Mouse (Mus musculus): ENCODE results near the gene Cox6a2. TPM values are rescaled to one million over a fixed set of nuclear protein-coding genes. Genes with fewer than 3 reads are reported as not detected.

Gene Cox6a2
- 4.3 and 8.2 TPM in 2 replicates for polyA plus RNA-seq (2015; fragmentation: Nextera tagmentation; extraction: Ambion mirVana)

- Histone ChIP-seq H3K4me3 (replicated peaks) (no peak within 1 kb of the TSS), H3K27me3 (replicated peaks) (no peaks in the 10 kb centered on the region), H3K9me3 (replicated peaks) (no peaks in the 10 kb centered on the region), H3K4me1 (no peaks in the 10 kb centered on the region), H3K9ac (replicated peaks) (no peak within 1 kb of the TSS), H3K36me3 (no peaks in the 10 kb centered on the region), H3K27ac (replicated peaks) (no peak within 1 kb of the TSS), H3K4me2 (no peak within 1 kb of the TSS)
- no peak for ATAC-seq (ENCODE audit: low FRiP score)
- 86% methylated on average over 6 of the region's 6 CpGs for WGBS
Measured at GRCm38 (mm10) chr7:128206152-128206551, at the start of gene Cox6a2. Cox6a2 (minus strand) TSS chr7:128206387.

- no peak for ATAC-seq (ENCODE audit: low FRiP score)
- Histone ChIP-seq H3K36me3 (no peaks in the 10 kb centered on the region), H3K9ac (replicated peaks) (no peak overlapping the region), H3K27ac (replicated peaks) (no peak overlapping the region), H3K4me2 (no peak overlapping the region), H3K4me1 (peaks cover 18% of the 10 kb centered on the region), H3K9me3 (replicated peaks) (no peaks in the 10 kb centered on the region), H3K4me3 (replicated peaks) (no peak overlapping the region), H3K27me3 (replicated peaks) (0 out of 2 replicates have a peak, but pooled peaks cover 2% of the 10 kb centered on the region)
- 93% methylated on average over 5 of the region's 5 CpGs for WGBS
Measured at GRCm38 (mm10) chr7:128255757-128256156, 49.6 kb upstream of the Cox6a2 start.

GRCm38 (mm10) chr7:128254978-128255377 lies 48.8 kb upstream of the Cox6a2 start:
- Histone ChIP-seq H3K36me3 (no peaks in the 10 kb centered on the region), H3K4me3 (replicated peaks) (no peak overlapping the region), H3K4me1 (peaks cover 18% of the 10 kb centered on the region), H3K9ac (replicated peaks) (no peak overlapping the region), H3K9me3 (replicated peaks) (no peaks in the 10 kb centered on the region), H3K27me3 (replicated peaks) (0 out of 2 replicates have a peak, but pooled peaks cover 2% of the 10 kb centered on the region), H3K4me2 (no peak overlapping the region), H3K27ac (replicated peaks) (no peak overlapping the region)
- WGBS = 67% methylated on average over 2 of the region's 2 CpGs
- ATAC-seq (ENCODE audit: low FRiP score) = no peak

DNA sequence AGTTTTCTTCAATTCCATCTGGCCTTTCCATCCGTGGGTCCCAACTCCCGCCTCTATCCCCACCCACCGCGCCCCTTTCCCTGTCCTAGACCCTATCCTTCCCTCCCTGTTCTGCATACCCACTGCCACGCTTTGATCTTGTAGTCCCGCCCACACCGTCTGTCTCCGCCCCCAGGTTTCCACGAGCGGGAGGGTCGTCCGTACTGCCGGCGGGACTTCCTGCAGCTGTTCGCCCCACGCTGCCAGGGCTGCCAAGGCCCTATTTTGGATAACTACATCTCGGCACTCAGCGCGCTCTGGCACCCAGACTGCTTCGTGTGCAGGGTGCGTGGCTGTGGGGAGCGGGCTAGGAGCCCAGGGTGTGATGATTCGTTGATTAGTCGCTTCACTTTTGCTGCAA lies 46.4 kb upstream of the Cox6a2 start:
- Histone ChIP-seq H3K4me3 (replicated peaks) (peak overlapping the region; percentile 42), H3K4me2 (peak overlapping the region; percentile 70), H3K27ac (replicated peaks) (no peak overlapping the region), H3K9ac (replicated peaks) (peak overlapping the region; percentile 43), H3K4me1 (peaks cover 18% of the 10 kb centered on the region), H3K36me3 (no peaks in the 10 kb centered on the region), H3K9me3 (replicated peaks) (no peaks in the 10 kb centered on the region), H3K27me3 (replicated peaks) (0 out of 2 replicates have a peak, but pooled peaks cover 2% of the 10 kb centered on the region)
- 7% methylated on average over 24 of the region's 24 CpGs for WGBS
- peak; percentile 76 for ATAC-seq (ENCODE audit: low FRiP score)

- peak overlapping the region; percentile 43; the same call in 1 of the 2 replicates for H3K9ac ChIP-seq (replicated peaks)
- no peak for ATAC-seq (ENCODE audit: low FRiP score)
- no peaks in the 10 kb centered on the region for H3K36me3 ChIP-seq
- H3K4me2 ChIP-seq = peak overlapping the region; percentile 70
- 0 out of 2 replicates have a peak, but pooled peaks cover 2% of the 10 kb centered on the region for H3K27me3 ChIP-seq (replicated peaks)
- no peak overlapping the region for H3K27ac ChIP-seq (replicated peaks)
- H3K9me3 ChIP-seq (replicated peaks) = no peaks in the 10 kb centered on the region
- peaks cover 22% of the 10 kb centered on the region for H3K4me1 ChIP-seq
- 44% methylated on average over 12 of the region's 12 CpGs for WGBS
- peak overlapping the region; percentile 42 for H3K4me3 ChIP-seq (replicated peaks)
Measured at GRCm38 (mm10) chr7:128251946-128252345, 45.8 kb upstream of the Cox6a2 start.

GRCm38 (mm10) chr7:128249998-128250397 lies 43.8 kb upstream of the Cox6a2 start:
- Histone ChIP-seq H3K4me3 (replicated peaks) (no peak overlapping the region), H3K9me3 (replicated peaks) (no peaks in the 10 kb centered on the region), H3K36me3 (peaks cover 2% of the 10 kb centered on the region; the same call in 1 of the 2 replicates), H3K4me2 (no peak overlapping the region), H3K9ac (replicated peaks) (no peak overlapping the region), H3K4me1 (peaks cover 37% of the 10 kb centered on the region), H3K27me3 (replicated peaks) (0 out of 2 replicates have a peak, but pooled peaks cover 2% of the 10 kb centered on the region), H3K27ac (replicated peaks) (no peak overlapping the region)
- 88% methylated on average over 5 of the region's 5 CpGs for WGBS
- ATAC-seq (ENCODE audit: low FRiP score) = no peak

- Histone ChIP-seq H3K27ac (replicated peaks) (no peak overlapping the region), H3K4me2 (peak overlapping the region; percentile 59), H3K4me3 (replicated peaks) (peak overlapping the region; percentile 45; the same call in 1 of the 2 replicates), H3K27me3 (replicated peaks) (0 out of 2 replicates have a peak, but pooled peaks cover 2% of the 10 kb centered on the region), H3K36me3 (peaks cover 12% of the 10 kb centered on the region), H3K9ac (replicated peaks) (no peak overlapping the region), H3K9me3 (replicated peaks) (no peaks in the 10 kb centered on the region), H3K4me1 (peaks cover 37% of the 10 kb centered on the region)
- 84% methylated on average over 10 of the region's 10 CpGs for WGBS
- ATAC-seq (ENCODE audit: low FRiP score) = no peak
Measured at GRCm38 (mm10) chr7:128248081-128249042, 42.2 kb upstream of the Cox6a2 start.

DNA sequence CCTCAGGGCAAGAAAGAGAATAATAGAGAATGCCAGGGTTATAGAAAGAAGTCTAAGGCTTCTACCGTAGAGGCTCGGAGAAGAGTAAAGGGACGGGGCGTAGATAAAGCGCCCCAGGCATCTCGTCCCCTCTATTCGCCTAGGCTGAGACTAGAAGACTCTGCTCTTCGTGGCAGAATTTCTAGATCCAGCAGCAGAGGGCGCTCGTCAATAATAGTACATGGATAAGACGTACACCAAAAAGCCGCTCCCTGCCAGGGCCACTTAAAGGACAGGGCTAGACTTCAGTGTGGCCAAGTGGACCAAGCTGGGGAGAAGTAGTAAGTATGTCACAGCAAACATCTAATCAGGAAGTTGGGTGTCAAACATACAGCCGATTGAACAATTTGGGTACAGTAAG lies 41.3 kb upstream of the Cox6a2 start:
- Histone ChIP-seq H3K9me3 (replicated peaks) (no peaks in the 10 kb centered on the region), H3K4me1 (peaks cover 29% of the 10 kb centered on the region), H3K36me3 (peaks cover 21% of the 10 kb centered on the region), H3K27me3 (replicated peaks) (0 out of 2 replicates have a peak, but pooled peaks cover 2% of the 10 kb centered on the region), H3K9ac (replicated peaks) (peak overlapping the region; percentile 65), H3K4me3 (replicated peaks) (peak overlapping the region; percentile 45), H3K4me2 (peak overlapping the region; percentile 59), H3K27ac (replicated peaks) (peak overlapping the region; percentile 84)
- peak; percentile 77 for ATAC-seq (ENCODE audit: low FRiP score)
- 2% methylated on average over 13 of the region's 13 CpGs for WGBS

GRCm38 (mm10) chr7:128246496-128247391 lies 40.6 kb upstream of the Cox6a2 start, which contains the start of gene Tgfb1i1:
Tgfb1i1 (plus strand) TSS chr7:128246812.
- Histone ChIP-seq H3K4me2 (peak within 1 kb of the TSS; percentile 59), H3K9ac (replicated peaks) (peak within 1 kb of the TSS; percentile 65)

GRCm38 (mm10) chr7:128245547-128245946 lies 39.4 kb upstream of the Cox6a2 start:
- no peaks in the 10 kb centered on the region for H3K9me3 ChIP-seq (replicated peaks)
- H3K36me3 ChIP-seq = peaks cover 40% of the 10 kb centered on the region
- no peaks in the 10 kb centered on the region for H3K27me3 ChIP-seq (replicated peaks)
- H3K4me1 ChIP-seq = peaks cover 23% of the 10 kb centered on the region
- WGBS = 88% methylated on average over 4 of the region's 4 CpGs
- peak overlapping the region; percentile 59; the same call in 1 of the 2 replicates for H3K4me2 ChIP-seq
- no peak overlapping the region for H3K27ac ChIP-seq (replicated peaks)
- no peak overlapping the region for H3K4me3 ChIP-seq (replicated peaks)
- 0 out of 2 replicates have a peak overlapping the region, but pooled peaks have one; percentile 1 for H3K9ac ChIP-seq (replicated peaks)
- no peak for ATAC-seq (ENCODE audit: low FRiP score)

More at GRCm38 (mm10) chr7:128246496-128247391, 40.6 kb upstream of the Cox6a2 start, which contains the start of gene Tgfb1i1:
- peak; percentile 62 for ATAC-seq (ENCODE audit: low FRiP score)
- 3% methylated on average over 28 of the region's 30 CpGs for WGBS
- Histone ChIP-seq H3K36me3 (peaks cover 28% of the 10 kb centered on the region), H3K27me3 (replicated peaks) (no peaks in the 10 kb centered on the region), H3K4me3 (replicated peaks) (peak within 1 kb of the TSS; percentile 45), H3K27ac (replicated peaks) (peak within 1 kb of the TSS; percentile 84), H3K9me3 (replicated peaks) (no peaks in the 10 kb centered on the region), H3K4me1 (peaks cover 22% of the 10 kb centered on the region)
